Mouse (Mus musculus) midbrain, embryonic 16.5 days (tissue): ENCODE results near the gene 4930564D02Rik. TPM values are rescaled to one million over a fixed set of nuclear protein-coding genes. Genes with fewer than 3 reads are reported as not detected.

ENCODE experiments used
- ATAC-seq: fragments of 200-750 bp; cut with Nextera tagmentation; 2 replicates; pipeline ENCODE4 v1.8.0; 2017; ENCODE audit warnings: moderate TSS enrichment
- H3K27ac ChIP-seq: fragments of 300-500 bp; sonication (generic); 2 replicates; pipeline ENCODE4 v1.5.1; 2014; ENCODE audit warnings: mild to moderate bottlenecking, low read length, mixed read lengths
- H3K27me3 ChIP-seq: fragments of 300-500 bp; sonication (generic); 2 replicates; pipeline ENCODE4 v1.6.1; 2014; ENCODE audit warnings: low read depth, low read length, mixed read lengths; ENCODE audit not compliant: control insufficient read depth, insufficient read depth
- H3K36me3 ChIP-seq: fragments of 300-500 bp; sonication (generic); 2 replicates; pipeline ENCODE4 v1.6.1; 2014; ENCODE audit warnings: mild to moderate bottlenecking, low read length, moderate library complexity, mixed read lengths; ENCODE audit not compliant: control insufficient read depth, insufficient read depth
- H3K4me1 ChIP-seq: fragments of 300-500 bp; sonication (generic); 2 replicates; pipeline ENCODE4 v1.6.1; 2014; ENCODE audit warnings: mild to moderate bottlenecking, low read length, mixed read lengths; ENCODE audit not compliant: control insufficient read depth, insufficient read depth
- H3K4me2 ChIP-seq: fragments of 300-500 bp; sonication (generic); 2 replicates; pipeline ENCODE4 v1.6.1; 2014; ENCODE audit warnings: mild to moderate bottlenecking, low read length, mixed read lengths
- H3K4me3 ChIP-seq: fragments of 300-500 bp; sonication (generic); 2 replicates; pipeline ENCODE4 v1.5.1; 2014; ENCODE audit warnings: low read depth, mild to moderate bottlenecking, low read length, moderate library complexity, mixed read lengths
- H3K9ac ChIP-seq: fragments of 300-500 bp; sonication (generic); 2 replicates; pipeline ENCODE4 v1.6.1; 2014; ENCODE audit warnings: low read depth, low read length, mixed read lengths
- H3K9me3 ChIP-seq: fragments of 300-500 bp; sonication (generic); replicated peaks from 2 replicates; pipeline ENCODE4 v1.6.1; 2014; ENCODE audit warnings: mild to moderate bottlenecking, low read length, mixed read lengths; ENCODE audit not compliant: control insufficient read depth, poor library complexity, severe bottlenecking
- WGBS: fragments of 180-500 bp; shearing (Covaris S2); extraction: QIAGEN DNeasy Blood & Tissue Kit; methylation state at CpG from one replicate; pipeline ENCODE4 v1.1.7; 2014; 5-methylcytosine and 5-hydroxymethylcytosine counted together
- polyA plus RNA-seq: library from polyadenylated mRNA; unstranded; fragments of >200 nt; fragmentation: Nextera tagmentation; extraction: Ambion mirVana; gene quantifications from 2 replicates; pipeline ENCODE4 v1.2.1, GENCODE M21; 2015

The 4930564D02Rik gene
- polyA plus RNA-seq, 1 experiment from 2014 or later: not detected

- Histone ChIP-seq H3K4me1 (peaks cover 4% of the 10 kb centered on the region; the same call in 1 of the 2 replicates), H3K27ac (no peak overlapping the region), H3K36me3 (peaks cover 22% of the 10 kb centered on the region), H3K4me3 (no peak overlapping the region), H3K9me3 (no peaks in the 10 kb centered on the region), H3K4me2 (no peak overlapping the region), H3K9ac (no peak overlapping the region), H3K27me3 (no peaks in the 10 kb centered on the region)
- ATAC-seq: 0 out of 2 replicates have a peak, but pooled peaks have one; percentile 14
- WGBS: 48% methylated on average over 8 of the region's 8 CpGs
These were observed 26.6 kb upstream of the 4930564D02Rik start for GRCm38 (mm10) chr3:105040002-105040401.

- H3K4me3 ChIP-seq: no peak overlapping the region
- no peaks in the 10 kb centered on the region for H3K27me3 ChIP-seq
- ATAC-seq: no peak
- 94% methylated on average over 9 of the region's 9 CpGs for WGBS
- H3K4me2 ChIP-seq: no peak overlapping the region
- H3K36me3 ChIP-seq: peaks cover 12% of the 10 kb centered on the region
- no peak overlapping the region for H3K27ac ChIP-seq
- H3K9me3 ChIP-seq: no peaks in the 10 kb centered on the region
- H3K9ac ChIP-seq: no peak overlapping the region
- peaks cover 5% of the 10 kb centered on the region; the same call in 1 of the 2 replicates for H3K4me1 ChIP-seq
These were observed 25.5 kb upstream of the 4930564D02Rik start for GRCm38 (mm10) chr3:105040983-105041625.

- H3K9me3 ChIP-seq: no peaks in the 10 kb centered on the region
- H3K4me2 ChIP-seq: no peak overlapping the region
- ATAC-seq: no peak
- peaks cover 22% of the 10 kb centered on the region for H3K4me1 ChIP-seq
- H3K9ac ChIP-seq: no peak overlapping the region
- no peaks in the 10 kb centered on the region for H3K27me3 ChIP-seq
- no peaks in the 10 kb centered on the region for H3K36me3 ChIP-seq
- 94% methylated on average over 5 of the region's 5 CpGs for WGBS
- H3K27ac ChIP-seq: no peak overlapping the region
- no peak overlapping the region for H3K4me3 ChIP-seq
These were observed 22.9 kb upstream of the 4930564D02Rik start for GRCm38 (mm10) chr3:105043746-105044145.

- no peak overlapping the region for H3K9ac ChIP-seq
- no peaks in the 10 kb centered on the region for H3K36me3 ChIP-seq
- 86% methylated on average over 5 of the region's 5 CpGs for WGBS
- no peak overlapping the region for H3K4me2 ChIP-seq
- ATAC-seq: no peak
- H3K27me3 ChIP-seq: no peaks in the 10 kb centered on the region
- no peak overlapping the region for H3K4me3 ChIP-seq
- H3K27ac ChIP-seq: no peak overlapping the region
- no peaks in the 10 kb centered on the region for H3K9me3 ChIP-seq
- H3K4me1 ChIP-seq: peaks cover 40% of the 10 kb centered on the region
These were observed 19.8 kb upstream of the 4930564D02Rik start for GRCm38 (mm10) chr3:105046870-105047269.

GRCm38 (mm10) chr3:105047616-105048015, 19.0 kb upstream of the 4930564D02Rik start:
- H3K4me2 ChIP-seq: no peak overlapping the region
- no peak overlapping the region for H3K4me3 ChIP-seq
- peaks cover 40% of the 10 kb centered on the region for H3K4me1 ChIP-seq
- no peak for ATAC-seq
- no peak overlapping the region for H3K9ac ChIP-seq
- H3K27me3 ChIP-seq: no peaks in the 10 kb centered on the region
- no peaks in the 10 kb centered on the region for H3K36me3 ChIP-seq
- no peaks in the 10 kb centered on the region for H3K9me3 ChIP-seq
- no peak overlapping the region for H3K27ac ChIP-seq
- WGBS: 79% methylated on average over 8 of the region's 8 CpGs

GRCm38 (mm10) chr3:105049848-105050247, 16.8 kb upstream of the 4930564D02Rik start:
- H3K9me3 ChIP-seq: no peaks in the 10 kb centered on the region
- H3K36me3 ChIP-seq: no peaks in the 10 kb centered on the region
- no peak overlapping the region for H3K4me3 ChIP-seq
- H3K27ac ChIP-seq: no peak overlapping the region
- no peak overlapping the region for H3K9ac ChIP-seq
- H3K4me2 ChIP-seq: peak overlapping the region; percentile 18
- ATAC-seq: no peak
- H3K27me3 ChIP-seq: no peaks in the 10 kb centered on the region
- 88% methylated on average over 6 of the region's 6 CpGs for WGBS
- peaks cover 41% of the 10 kb centered on the region for H3K4me1 ChIP-seq

GRCm38 (mm10) chr3:105051103-105051502, 15.5 kb upstream of the 4930564D02Rik start:
- H3K4me1 ChIP-seq: peaks cover 39% of the 10 kb centered on the region
- H3K27ac ChIP-seq: no peak overlapping the region
- 63% methylated on average over 2 of the region's 2 CpGs for WGBS
- no peaks in the 10 kb centered on the region for H3K36me3 ChIP-seq
- H3K27me3 ChIP-seq: no peaks in the 10 kb centered on the region
- no peak for ATAC-seq
- peak overlapping the region; percentile 96 for H3K9ac ChIP-seq
- H3K4me2 ChIP-seq: peak overlapping the region; percentile 62
- no peaks in the 10 kb centered on the region for H3K9me3 ChIP-seq
- H3K4me3 ChIP-seq: peak overlapping the region; percentile 95

- WGBS: under 1% methylated on average over 37 of the region's 37 CpGs
- Histone ChIP-seq H3K27me3 (no peaks in the 10 kb centered on the region), H3K9me3 (no peaks in the 10 kb centered on the region)
These were observed 14.3 kb upstream of the 4930564D02Rik start for GRCm38 (mm10) chr3:105052171-105052936.

More at GRCm38 (mm10) chr3:105052171-105052936, 14.3 kb upstream of the 4930564D02Rik start:
- peak overlapping the region; percentile 92 for H3K27ac ChIP-seq
- peak overlapping the region; percentile 62 for H3K4me2 ChIP-seq
- H3K4me1 ChIP-seq: peaks cover 34% of the 10 kb centered on the region
- H3K4me3 ChIP-seq: peak overlapping the region; percentile 95
- no peaks in the 10 kb centered on the region for H3K36me3 ChIP-seq
- peak overlapping the region; percentile 96 for H3K9ac ChIP-seq
- ATAC-seq: peak; percentile 63
